Mouse (Mus musculus) lung, postnatal 0 days (tissue): ENCODE data around the gene Zfp598.

Experiments
- CTCF ChIP-seq: IDR thresholded peaks from 2 replicates; pipeline ENCODE4 v1.5.1; 2016; ENCODE audit warnings: antibody characterized with exemption, mild to moderate bottlenecking
- EP300 ChIP-seq: IDR thresholded peaks from 2 replicates; pipeline ENCODE4 v1.6.1; 2016; ENCODE audit warnings: antibody characterized with exemption, mild to moderate bottlenecking, control low read depth

DNA sequence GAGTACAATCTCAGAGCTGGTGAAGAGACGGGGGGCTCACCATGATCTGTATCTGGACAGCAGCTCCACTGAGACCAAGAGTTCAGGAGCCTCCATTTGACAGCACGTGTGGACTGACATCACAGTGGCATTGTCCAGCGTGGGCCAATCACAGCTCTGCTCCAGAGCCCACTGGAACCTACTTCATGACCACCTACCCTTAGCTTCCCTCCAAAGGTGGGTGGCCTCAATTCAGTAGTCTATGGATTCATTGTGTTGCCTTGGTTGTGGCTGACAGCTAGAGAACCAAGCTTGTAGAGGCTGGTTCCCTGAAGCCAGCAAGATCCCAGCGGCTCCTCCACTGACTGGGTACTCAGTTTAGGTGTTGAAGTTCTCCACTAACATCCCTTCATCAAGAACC is 48.5 kb downstream of the Zfp598 start, which contains the start of the genes Rnf151 and Rps2:
- TF ChIP-seq CTCF (no peak), EP300 (no peak)
